Mouse (Mus musculus) hindbrain, embryonic 15.5 days (tissue): Measurements from ENCODE around the gene Mycbpap. TPM values are rescaled to one million over a fixed set of nuclear protein-coding genes. Genes with fewer than 3 reads are reported as not detected.

ENCODE experiments used
- ATAC-seq: fragments of 200-750 bp; cut with Nextera tagmentation; 2 replicates; pipeline ENCODE4 v1.8.0; 2017; ENCODE audit warnings: low read depth, moderate number of reproducible peaks, moderate TSS enrichment; ENCODE audit not compliant: low FRiP score
- H3K27ac ChIP-seq: fragments of 300-500 bp; sonication (generic); replicated peaks from 2 replicates; pipeline ENCODE4 v1.5.1; 2015; ENCODE audit warnings: mild to moderate bottlenecking, inconsistent platforms
- H3K27me3 ChIP-seq: fragments of 300-500 bp; sonication (generic); 2 replicates; pipeline ENCODE4 v1.6.1; 2015; ENCODE audit warnings: control low read depth, inconsistent platforms
- H3K36me3 ChIP-seq: fragments of 300-500 bp; sonication (generic); 2 replicates; pipeline ENCODE4 v1.6.1; 2015; ENCODE audit warnings: control low read depth, inconsistent platforms
- H3K4me1 ChIP-seq: fragments of 300-500 bp; sonication (generic); replicated peaks from 2 replicates; pipeline ENCODE4 v1.6.1; 2015; ENCODE audit warnings: control low read depth, inconsistent platforms
- H3K4me2 ChIP-seq: fragments of 300-500 bp; sonication (generic); 2 replicates; pipeline ENCODE4 v1.6.1; 2015; ENCODE audit warnings: moderate library complexity, mild to moderate bottlenecking, inconsistent platforms
- H3K4me3 ChIP-seq: fragments of 300-500 bp; sonication (generic); 2 replicates; pipeline ENCODE4 v1.5.1; 2015; ENCODE audit warnings: mild to moderate bottlenecking, inconsistent platforms
- H3K9ac ChIP-seq: fragments of 300-500 bp; sonication (generic); 2 replicates; pipeline ENCODE4 v1.6.1; 2015; ENCODE audit warnings: inconsistent platforms
- H3K9me3 ChIP-seq: fragments of 300-500 bp; sonication (generic); 2 replicates; pipeline ENCODE4 v1.6.1; 2016; ENCODE audit warnings: control low read depth, inconsistent platforms
- WGBS: fragments of 180-500 bp; shearing (Covaris S2); methylation state at CpG from one replicate; pipeline ENCODE4 v1.1.7; 2015; 5-methylcytosine and 5-hydroxymethylcytosine counted together
- polyA plus RNA-seq: library from polyadenylated mRNA; unstranded; fragments of >200 nt; fragmentation: Nextera tagmentation; extraction: Ambion mirVana; gene quantifications from 2 replicates; pipeline ENCODE4 v1.2.1, GENCODE M21; 2015

The Mycbpap gene
- polyA plus RNA-seq, 1 experiment from 2014 or later = 3.8 TPM

DNA sequence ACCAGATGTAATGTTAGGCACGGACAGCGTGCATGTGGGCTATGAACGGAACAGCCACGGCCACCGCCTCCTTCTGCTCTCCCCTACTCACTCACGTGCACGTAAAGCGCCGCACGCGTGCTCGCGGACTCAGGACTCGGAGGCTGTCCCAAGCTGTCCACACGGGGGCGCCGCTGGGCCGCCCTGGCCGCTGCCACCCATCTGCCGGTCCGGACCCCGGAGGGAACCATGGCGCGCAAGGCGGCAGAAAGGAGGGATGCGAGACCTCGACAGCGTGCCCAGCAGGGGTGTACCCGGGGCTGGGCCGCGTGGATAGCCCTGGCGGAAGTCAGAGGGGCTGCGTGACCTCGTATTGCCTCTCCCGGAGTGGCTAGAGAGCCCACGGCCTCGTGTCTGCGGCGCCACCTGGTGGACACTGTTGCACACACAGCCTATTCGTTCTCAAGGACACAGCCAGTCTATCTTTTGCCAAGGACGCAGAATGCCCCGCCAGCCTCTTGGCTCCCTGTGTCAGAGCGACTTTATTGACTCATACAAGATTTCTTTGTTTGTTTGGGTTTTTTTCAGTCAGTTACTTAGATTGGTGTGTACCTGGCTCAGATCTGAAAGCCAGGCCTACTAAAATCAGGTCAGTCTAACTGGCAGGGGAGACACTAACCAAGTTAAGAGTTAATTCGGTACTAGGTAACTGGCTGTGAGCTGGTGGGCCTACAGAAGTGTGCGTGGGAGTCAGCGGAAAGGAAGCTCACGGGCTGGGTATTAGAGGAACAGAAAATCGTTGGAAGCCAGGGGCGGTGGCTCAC is 27.5 kb upstream of the Mycbpap start, which contains the start of gene Rsad1:
Gene Rsad1 (minus strand): TSS at position 368 of the 803 bp plus-strand sequence.
- peaks cover 16% of the 10 kb centered on the region for H3K4me1 ChIP-seq
- peak within 1 kb of the TSS; percentile 70 for H3K4me3 ChIP-seq
- peak within 1 kb of the TSS; percentile 90 for H3K27ac ChIP-seq
- peak within 1 kb of the TSS; percentile 65 for H3K9ac ChIP-seq
- no peaks in the 10 kb centered on the region for H3K36me3 ChIP-seq
- H3K27me3 ChIP-seq = no peaks in the 10 kb centered on the region
- peak; percentile 90 for ATAC-seq
- no peaks in the 10 kb centered on the region for H3K9me3 ChIP-seq
- WGBS = 5% methylated on average over 49 of the region's 49 CpGs
- peak within 1 kb of the TSS; percentile 94 for H3K4me2 ChIP-seq

DNA sequence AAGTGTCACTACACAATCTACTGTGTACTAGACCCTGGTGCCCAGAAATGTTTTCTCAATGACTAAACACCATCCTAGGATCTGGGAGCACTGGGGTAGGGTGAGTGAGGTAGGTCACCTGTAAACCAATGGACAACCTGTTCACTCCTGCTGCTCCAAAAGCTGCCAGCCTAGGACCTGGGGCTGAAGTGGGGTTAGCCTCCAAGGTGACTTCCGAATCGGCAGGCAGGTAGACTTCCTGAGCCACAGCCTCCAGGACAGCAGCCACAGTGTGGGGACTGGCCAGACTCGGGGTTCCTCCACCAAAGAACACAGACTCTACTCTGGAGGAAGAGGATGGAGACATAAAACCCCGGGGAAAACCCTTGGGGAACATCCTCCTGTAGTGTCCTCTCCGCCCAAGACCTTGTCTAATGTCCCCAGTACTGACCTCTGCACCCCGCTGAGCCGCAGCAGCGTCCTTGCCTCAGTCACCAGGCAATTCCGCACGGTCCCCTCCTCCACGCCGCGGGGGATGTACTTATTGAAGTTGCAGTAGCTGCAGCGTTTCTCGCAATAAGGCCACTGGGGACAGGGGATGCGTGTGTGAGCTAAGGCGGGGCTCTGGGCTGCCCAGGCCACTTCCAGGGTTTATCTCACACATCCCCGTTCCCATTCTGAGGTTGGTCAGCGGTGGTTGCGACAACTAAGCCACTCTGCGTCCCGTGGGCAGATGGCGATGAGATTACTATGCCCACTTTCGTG is 26.7 kb upstream of the Mycbpap start:
- Histone ChIP-seq H3K36me3 (no peaks in the 10 kb centered on the region), H3K4me3 (peak overlapping the region; percentile 70), H3K9ac (peak overlapping the region; percentile 65), H3K27ac (peak overlapping the region; percentile 90), H3K9me3 (no peaks in the 10 kb centered on the region), H3K27me3 (no peaks in the 10 kb centered on the region), H3K4me1 (peaks cover 21% of the 10 kb centered on the region), H3K4me2 (peak overlapping the region; percentile 94)
- 11% methylated on average over 24 of the region's 24 CpGs for WGBS
- peak; percentile 57 for ATAC-seq

DNA sequence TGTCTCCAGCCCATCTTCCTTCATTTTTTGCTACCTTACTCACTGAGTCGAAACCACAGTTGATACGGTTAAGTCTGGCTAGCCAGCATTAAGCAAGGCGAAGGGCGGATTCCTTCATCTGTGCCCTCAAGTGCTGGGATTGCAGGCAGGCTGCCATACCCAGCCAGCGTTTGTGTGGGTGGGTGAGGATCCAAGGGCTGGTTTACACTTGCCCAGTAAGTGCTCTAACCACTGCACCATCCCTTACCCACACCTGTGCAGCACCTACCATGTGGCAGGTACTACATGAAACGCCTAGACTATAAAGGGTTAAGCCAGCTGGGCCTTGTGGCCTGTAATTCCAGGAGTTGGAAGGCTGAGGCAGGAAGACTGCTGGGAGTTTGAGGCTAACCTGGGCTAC is 25.7 kb upstream of the Mycbpap start:
- Histone ChIP-seq H3K4me3 (no peak overlapping the region), H3K9ac (no peak overlapping the region), H3K27ac (no peak overlapping the region), H3K4me1 (peaks cover 21% of the 10 kb centered on the region), H3K36me3 (no peaks in the 10 kb centered on the region), H3K9me3 (no peaks in the 10 kb centered on the region), H3K27me3 (no peaks in the 10 kb centered on the region), H3K4me2 (no peak overlapping the region)
- ATAC-seq = no peak
- 98% methylated on average over 6 of the region's 6 CpGs for WGBS

DNA sequence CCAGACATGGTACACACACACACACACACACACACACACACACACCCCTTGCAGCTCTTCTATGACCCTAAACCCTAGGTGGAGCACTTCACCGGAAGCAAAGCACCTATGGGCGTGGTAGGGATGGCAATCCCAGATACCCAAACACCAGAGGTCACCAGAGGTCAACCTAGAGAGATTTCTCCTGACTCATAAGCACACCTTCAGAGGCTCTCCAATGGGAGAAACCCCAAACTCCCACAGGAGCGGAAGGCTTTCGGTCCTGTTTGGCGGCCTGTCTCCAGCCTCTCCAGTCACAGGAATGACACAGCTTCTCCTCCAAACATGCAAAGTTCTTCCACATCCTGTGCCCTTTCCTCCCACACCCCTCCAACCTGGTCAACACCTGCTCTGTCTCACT is 24.8 kb upstream of the Mycbpap start:
- no peak overlapping the region for H3K27ac ChIP-seq
- no peaks in the 10 kb centered on the region for H3K36me3 ChIP-seq
- ATAC-seq = no peak
- H3K4me1 ChIP-seq = peaks cover 21% of the 10 kb centered on the region
- no peak overlapping the region for H3K4me2 ChIP-seq
- 96% methylated on average over 5 of the region's 5 CpGs for WGBS
- no peaks in the 10 kb centered on the region for H3K27me3 ChIP-seq
- no peak overlapping the region for H3K9ac ChIP-seq
- H3K4me3 ChIP-seq = no peak overlapping the region
- H3K9me3 ChIP-seq = no peaks in the 10 kb centered on the region

DNA sequence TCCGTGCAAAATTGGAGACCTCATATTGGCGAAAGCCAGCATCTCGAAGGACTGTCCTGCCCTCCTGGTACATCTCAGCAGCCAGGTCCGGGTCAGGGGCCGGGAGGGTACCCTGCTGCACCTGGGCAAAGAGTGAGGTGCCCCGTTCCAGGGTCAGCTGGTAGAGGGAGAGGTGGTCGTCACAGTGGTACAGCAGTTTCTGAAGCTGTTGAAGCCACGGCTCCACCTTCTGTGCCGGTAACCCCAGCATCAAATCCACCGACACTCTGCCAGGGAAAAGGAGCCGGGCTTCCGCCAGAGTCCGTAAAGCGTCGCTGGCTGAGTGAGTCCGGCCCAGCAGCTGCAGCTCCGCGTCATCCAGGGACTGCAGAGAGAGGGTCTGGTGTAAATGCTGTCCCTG is 22.9 kb upstream of the Mycbpap start:
- Histone ChIP-seq H3K27ac (no peak overlapping the region), H3K9ac (peak overlapping the region; percentile 14; the same call in 1 of the 2 replicates), H3K4me2 (peak overlapping the region; percentile 29), H3K27me3 (no peaks in the 10 kb centered on the region), H3K4me1 (peaks cover 18% of the 10 kb centered on the region), H3K9me3 (no peaks in the 10 kb centered on the region), H3K36me3 (0 out of 2 replicates have a peak, but pooled peaks cover 4% of the 10 kb centered on the region), H3K4me3 (no peak overlapping the region)
- ATAC-seq = no peak
- 49% methylated on average over 18 of the region's 18 CpGs for WGBS

DNA sequence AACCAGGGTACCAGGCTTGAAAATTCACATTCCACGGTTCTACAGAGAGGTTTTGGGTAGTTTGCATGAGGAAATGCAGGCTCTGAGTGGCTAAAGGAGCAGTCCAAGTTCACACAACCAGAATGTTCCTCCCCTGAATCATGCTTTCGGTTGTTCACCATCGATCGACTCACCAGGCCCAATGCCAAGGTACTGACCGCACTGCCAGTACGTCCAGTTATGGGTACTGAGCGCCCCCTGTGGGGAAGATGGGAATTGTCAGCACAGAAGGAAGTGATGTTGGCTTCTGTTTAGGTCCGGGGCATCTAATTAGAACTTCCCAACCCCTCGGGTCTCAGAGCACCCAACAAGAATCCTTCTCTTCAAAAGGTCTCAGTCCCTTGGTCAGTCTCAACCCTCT is 22.4 kb upstream of the Mycbpap start:
- Histone ChIP-seq H3K9me3 (no peaks in the 10 kb centered on the region), H3K4me1 (peaks cover 16% of the 10 kb centered on the region), H3K9ac (no peak overlapping the region), H3K27me3 (no peaks in the 10 kb centered on the region), H3K27ac (no peak overlapping the region), H3K4me3 (no peak overlapping the region), H3K36me3 (0 out of 2 replicates have a peak, but pooled peaks cover 7% of the 10 kb centered on the region), H3K4me2 (peak overlapping the region; percentile 29; the same call in 1 of the 2 replicates)
- no peak for ATAC-seq
- WGBS = 31% methylated on average over 9 of the region's 9 CpGs

DNA sequence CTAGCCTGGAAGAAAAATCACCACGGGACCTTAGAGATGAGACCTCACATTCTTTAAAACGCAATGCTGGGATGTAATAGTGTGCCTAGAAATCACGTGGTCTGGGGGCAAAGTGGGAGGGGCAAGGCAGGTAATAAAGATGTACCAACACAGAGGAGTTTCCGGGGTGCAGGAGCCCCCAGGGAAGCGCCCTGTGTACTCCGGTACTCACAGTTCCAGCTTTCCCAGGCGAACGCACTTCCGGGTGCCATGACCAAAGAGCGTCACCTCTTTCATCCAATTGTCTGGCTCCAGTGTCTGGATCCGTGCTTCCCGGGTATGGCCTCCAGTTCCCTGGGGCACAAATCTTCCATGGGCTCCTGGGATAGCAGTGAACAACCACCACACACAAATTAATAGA is 21.8 kb upstream of the Mycbpap start:
- Histone ChIP-seq H3K4me2 (no peak overlapping the region), H3K4me3 (no peak overlapping the region), H3K36me3 (0 out of 2 replicates have a peak, but pooled peaks cover 7% of the 10 kb centered on the region), H3K9me3 (no peaks in the 10 kb centered on the region), H3K27me3 (no peaks in the 10 kb centered on the region), H3K27ac (no peak overlapping the region), H3K9ac (no peak overlapping the region), H3K4me1 (peaks cover 13% of the 10 kb centered on the region)
- 84% methylated on average over 12 of the region's 12 CpGs for WGBS
- no peak for ATAC-seq

DNA sequence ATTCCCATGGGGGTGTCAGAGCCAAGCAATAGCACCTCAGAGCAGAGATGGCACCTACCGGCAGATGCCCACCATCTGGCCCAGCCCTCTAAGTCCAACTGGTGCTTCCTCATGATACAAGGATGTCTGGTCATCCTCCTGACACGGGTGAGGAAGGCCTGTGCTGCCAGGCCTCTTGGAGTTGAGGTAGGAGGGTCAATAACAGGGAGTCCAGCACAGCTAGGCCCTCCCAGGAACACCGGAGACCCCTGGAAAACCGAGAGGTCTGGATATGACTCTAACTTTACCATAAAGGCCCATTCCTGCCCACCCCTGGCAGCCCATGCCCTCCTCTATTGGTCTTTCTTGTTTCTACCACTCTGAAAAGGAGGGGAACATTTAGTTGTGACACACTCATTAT is 20.9 kb upstream of the Mycbpap start:
- H3K4me1 ChIP-seq = 0 out of 2 replicates have a peak, but pooled peaks cover 8% of the 10 kb centered on the region
- H3K9ac ChIP-seq = no peak overlapping the region
- H3K4me3 ChIP-seq = no peak overlapping the region
- H3K4me2 ChIP-seq = no peak overlapping the region
- H3K27me3 ChIP-seq = no peaks in the 10 kb centered on the region
- no peaks in the 10 kb centered on the region for H3K9me3 ChIP-seq
- WGBS = 89% methylated on average over 4 of the region's 4 CpGs
- H3K36me3 ChIP-seq = 0 out of 2 replicates have a peak, but pooled peaks cover 7% of the 10 kb centered on the region
- ATAC-seq = no peak
- H3K27ac ChIP-seq = no peak overlapping the region

DNA sequence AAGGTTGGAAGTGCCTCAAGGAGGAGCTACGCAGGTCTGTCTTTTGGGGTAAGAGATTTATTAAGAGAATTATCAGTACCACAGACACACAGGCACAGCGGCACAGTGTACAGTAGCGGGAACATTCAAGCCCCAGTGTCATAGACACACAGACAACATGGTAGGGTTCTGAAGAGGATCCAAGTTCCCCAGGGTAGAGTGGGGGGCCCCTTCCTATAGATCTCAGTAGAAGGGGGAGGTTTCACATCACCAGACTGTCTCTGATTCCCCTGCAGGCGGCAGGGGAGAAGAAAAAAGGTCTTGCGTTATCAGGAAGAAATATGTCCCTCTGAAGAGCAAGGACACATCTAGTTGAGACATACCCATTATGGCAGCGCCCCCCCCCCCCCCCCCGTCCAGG is 18.2 kb upstream of the Mycbpap start:
- WGBS = 80% methylated on average over 7 of the region's 7 CpGs
- Histone ChIP-seq H3K36me3 (0 out of 2 replicates have a peak, but pooled peaks cover 7% of the 10 kb centered on the region), H3K9ac (no peak overlapping the region), H3K9me3 (no peaks in the 10 kb centered on the region), H3K27me3 (no peaks in the 10 kb centered on the region), H3K4me3 (no peak overlapping the region), H3K4me2 (no peak overlapping the region), H3K4me1 (0 out of 2 replicates have a peak, but pooled peaks cover 8% of the 10 kb centered on the region), H3K27ac (no peak overlapping the region)
- ATAC-seq = no peak

DNA sequence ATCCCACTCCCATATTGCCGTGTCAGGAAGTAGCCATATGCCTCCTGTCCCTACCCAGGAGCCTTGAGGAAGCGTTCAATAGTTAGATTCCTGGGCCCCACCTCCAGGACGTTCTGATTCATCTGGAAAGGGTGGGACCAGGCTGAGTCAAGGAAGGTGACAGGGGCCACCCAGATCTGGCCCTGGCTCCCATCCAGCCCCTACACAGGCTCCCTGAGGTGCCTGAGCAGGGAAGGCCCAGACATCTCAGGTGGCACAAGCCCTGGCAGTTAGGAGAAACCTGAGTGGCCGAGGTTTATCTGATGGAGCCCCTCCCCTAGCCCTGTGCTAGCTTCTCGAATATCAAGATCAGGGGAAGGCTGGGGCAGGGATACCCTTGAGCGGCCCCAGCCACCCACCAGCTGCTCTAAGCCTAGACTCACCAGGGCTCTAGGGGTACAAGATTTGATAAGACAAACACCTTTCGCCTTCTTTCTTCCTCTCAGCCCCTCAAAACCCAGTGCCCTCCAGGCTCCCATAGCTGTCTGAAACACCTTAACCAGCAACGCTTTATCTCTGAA is 17.3 kb upstream of the Mycbpap start:
- Histone ChIP-seq H3K9me3 (no peaks in the 10 kb centered on the region), H3K36me3 (0 out of 2 replicates have a peak, but pooled peaks cover 7% of the 10 kb centered on the region), H3K9ac (no peak overlapping the region), H3K4me1 (0 out of 2 replicates have a peak, but pooled peaks cover 2% of the 10 kb centered on the region), H3K4me2 (no peak overlapping the region), H3K27ac (no peak overlapping the region), H3K27me3 (no peaks in the 10 kb centered on the region), H3K4me3 (no peak overlapping the region)
- 71% methylated on average over 8 of the region's 8 CpGs for WGBS
- ATAC-seq = no peak

DNA sequence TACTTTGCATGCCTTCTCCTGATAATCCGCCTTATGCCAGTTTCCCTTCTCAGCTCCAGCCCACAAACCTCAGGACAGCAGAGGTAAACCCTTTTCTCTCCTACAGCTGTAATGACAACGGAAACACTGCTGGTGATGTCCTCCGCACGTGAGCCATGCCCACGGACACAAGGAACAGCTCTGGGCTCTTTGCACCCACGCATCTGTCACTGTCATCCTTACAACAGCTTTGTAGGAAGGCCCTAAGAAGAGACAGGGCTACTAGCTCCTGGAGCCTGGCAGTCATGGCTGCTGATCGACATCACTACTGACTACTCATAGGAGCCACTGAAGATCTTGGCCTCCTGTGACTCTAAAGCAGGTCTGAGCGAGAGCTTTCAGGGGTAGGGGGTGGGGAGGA is 11.6 kb upstream of the Mycbpap start:
- H3K27me3 ChIP-seq = no peaks in the 10 kb centered on the region
- no peak overlapping the region for H3K4me2 ChIP-seq
- 65% methylated on average over 8 of the region's 8 CpGs for WGBS
- no peak for ATAC-seq
- H3K27ac ChIP-seq = no peak overlapping the region
- no peaks in the 10 kb centered on the region for H3K36me3 ChIP-seq
- no peaks in the 10 kb centered on the region for H3K4me1 ChIP-seq
- no peaks in the 10 kb centered on the region for H3K9me3 ChIP-seq
- H3K9ac ChIP-seq = no peak overlapping the region
- no peak overlapping the region for H3K4me3 ChIP-seq

DNA sequence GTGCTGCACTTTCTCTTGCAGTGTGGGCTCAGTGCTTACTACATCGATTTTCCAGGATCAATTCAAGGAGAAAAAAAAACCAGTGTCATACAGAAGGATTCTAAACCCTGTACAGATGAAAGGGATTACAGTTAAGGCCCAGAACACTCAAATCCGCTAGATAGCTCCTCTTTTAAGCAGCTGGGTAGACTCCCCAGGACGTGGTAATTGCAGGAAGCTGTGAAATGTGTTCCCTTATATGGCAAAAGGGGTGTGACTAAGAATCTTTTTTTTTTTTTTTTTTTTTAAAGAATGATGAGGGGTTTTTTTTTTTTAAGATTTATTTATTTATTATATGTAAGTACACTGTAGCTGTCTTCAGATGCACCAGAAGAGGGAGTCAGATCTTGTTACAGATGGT is 7.3 kb upstream of the Mycbpap start:
- H3K4me1 ChIP-seq = no peaks in the 10 kb centered on the region
- no peak overlapping the region for H3K9ac ChIP-seq
- H3K4me2 ChIP-seq = no peak overlapping the region
- WGBS = 56% methylated on average over 3 of the region's 3 CpGs
- no peak overlapping the region for H3K4me3 ChIP-seq
- H3K36me3 ChIP-seq = no peaks in the 10 kb centered on the region
- H3K27me3 ChIP-seq = no peaks in the 10 kb centered on the region
- ATAC-seq = no peak
- no peaks in the 10 kb centered on the region for H3K9me3 ChIP-seq
- H3K27ac ChIP-seq = no peak overlapping the region
